Mouse (Mus musculus) yolk sac, embryonic 10.5 days (tissue): ENCODE results near the gene Rhot2.
"Not testable (repeated sequence)": the region's sequence is repeated elsewhere in the genome, so short reads cannot be mapped to it uniquely, and the experiment has no call there.

Source experiments
- DNase-seq: peaks from one replicate; pipeline ENCODE4 v3.0.0-alpha.2; 2017; ENCODE audit warnings: low spot score

Rhot2 gene

GRCm38 (mm10) chr17:25874148-25874720, 29.6 kb upstream of the Rhot2 start:
- DNase-seq, result no peak

- no peak for DNase-seq
Measured at GRCm38 (mm10) chr17:25873405-25874147, 28.9 kb upstream of the Rhot2 start.

- no peak for DNase-seq
Measured at GRCm38 (mm10) chr17:25872676-25873075, 28.0 kb upstream of the Rhot2 start.

- not testable (repeated sequence) for DNase-seq
Measured at GRCm38 (mm10) chr17:25871566-25871965, 26.9 kb upstream of the Rhot2 start.

- no peak for DNase-seq
Measured at GRCm38 (mm10) chr17:25869954-25870353, 25.3 kb upstream of the Rhot2 start.

- no peak for DNase-seq
Measured at GRCm38 (mm10) chr17:25869498-25869897, 24.8 kb upstream of the Rhot2 start.

- peak; percentile 85 for DNase-seq
Measured at GRCm38 (mm10) chr17:25868601-25869191, 24.0 kb upstream of the Rhot2 start, which contains the start of gene Mcrip2. Gene Mcrip2, minus strand, starts transcription at chr17:25868764.

GRCm38 (mm10) chr17:25867836-25868600, 23.4 kb upstream of the Rhot2 start:
- DNase-seq, result peak; percentile 74

GRCm38 (mm10) chr17:25867509-25867835, 22.8 kb upstream of the Rhot2 start:
- no peak for DNase-seq

- no peak for DNase-seq
Measured at GRCm38 (mm10) chr17:25866172-25866571, 21.5 kb upstream of the Rhot2 start.

- DNase-seq, result no peak
Measured at GRCm38 (mm10) chr17:25865288-25865687, 20.6 kb upstream of the Rhot2 start.

GRCm38 (mm10) chr17:25864311-25864710, 19.7 kb upstream of the Rhot2 start:
- DNase-seq, result no peak

GRCm38 (mm10) chr17:25863681-25864080, 19.0 kb upstream of the Rhot2 start:
- no peak for DNase-seq

- no peak for DNase-seq
Measured at GRCm38 (mm10) chr17:25861704-25862612, 17.3 kb upstream of the Rhot2 start.

- peak; percentile 88 for DNase-seq
Measured at GRCm38 (mm10) chr17:25860832-25861703, 16.4 kb upstream of the Rhot2 start, which contains the start of gene Wdr90. Gene Wdr90, minus strand, starts transcription at chr17:25861501.

GRCm38 (mm10) chr17:25860229-25860628, 15.6 kb upstream of the Rhot2 start:
- DNase-seq, result no peak

- no peak for DNase-seq
Measured at GRCm38 (mm10) chr17:25843636-25844395, 835 bp downstream of the Rhot2 start.

GRCm38 (mm10) chr17:25843122-25843521, 1.5 kb downstream of the Rhot2 start:
- no peak for DNase-seq

- no peak for DNase-seq
Measured at GRCm38 (mm10) chr17:25842509-25842908, 2.1 kb downstream of the Rhot2 start.
